Mouse (Mus musculus): ENCODE data around the gene Gh.

DNA sequence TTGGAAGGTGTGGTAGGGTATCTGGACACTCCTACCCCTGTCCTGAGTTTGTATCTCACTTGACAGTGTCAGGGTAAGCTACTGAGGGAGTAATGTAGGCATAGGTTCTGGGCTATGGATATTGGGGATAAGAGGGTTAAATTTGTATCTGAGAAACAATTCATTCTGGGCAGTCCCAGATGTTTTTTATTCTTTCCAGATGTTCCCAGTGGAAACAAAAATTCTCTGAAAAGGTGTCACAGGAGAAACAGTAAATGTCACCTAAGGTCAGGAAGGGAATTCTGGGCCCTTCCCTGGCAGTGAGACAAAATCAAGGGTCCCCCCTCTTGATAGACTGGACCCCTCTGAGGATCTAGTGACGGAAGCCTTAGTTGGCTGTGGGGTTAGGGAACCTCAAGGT is 14.8 kb upstream of the Gh start:
- no peak for TF ChIP-seq CTCF (IDR thresholded peaks at IDR 0.05; ENCODE audit: low read depth)
- TF ChIP-seq EP300 (IDR thresholded peaks at IDR 0.05; ENCODE audit: low read depth) = no peak
